Mouse (Mus musculus): ENCODE data around the gene Mbl2.

DNA sequence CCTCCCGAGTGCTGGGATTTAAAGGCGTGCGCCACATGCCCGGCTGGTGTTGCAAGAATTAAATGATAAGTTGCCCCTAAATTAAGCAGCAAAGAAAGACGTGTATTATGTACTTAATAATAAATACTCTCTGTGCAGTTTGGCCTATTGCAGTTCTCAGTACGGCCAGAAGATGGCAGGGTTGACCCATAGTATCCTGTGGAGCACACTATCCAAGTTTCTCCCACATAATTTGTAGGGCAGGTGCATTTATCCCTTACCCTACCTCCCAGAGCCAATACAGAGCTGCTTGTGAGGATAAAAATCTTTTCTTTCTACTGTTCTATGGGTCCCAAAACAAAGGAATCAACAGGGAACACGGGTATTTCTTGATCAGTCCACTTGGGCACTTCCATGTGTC, 15.4 kb upstream of the Mbl2 start:
- TF ChIP-seq POLR2A (IDR thresholded peaks at IDR 0.05; ENCODE audit: extremely low read depth, insufficient read depth, low read length) (no peak), CTCF (IDR thresholded peaks at IDR 0.05; ENCODE audit: low read depth, low read length) (peak; percentile 48; the same call in 1 of the 2 replicates)
